Mouse (Mus musculus): ENCODE data around the gene Ascc1. TPM values are rescaled to one million over a fixed set of nuclear protein-coding genes. Genes with fewer than 3 reads are reported as not detected.

Gene Ascc1
- total RNA-seq (2021) = 10 to 100 TPM; 35.7 to 38.0 TPM
- long read RNA-seq, experiment 1, transcript Ascc1-201 (11 exons, 1,450 nt) = major isoform, 33 of 47 reads
- long read RNA-seq, experiment 1, partial matches to known transcripts = 5 of 47 reads
- long read RNA-seq, experiment 1, other reads (novel, unspliced or antisense) = 6 of 47 reads
- long read RNA-seq, experiment 2, transcript Ascc1-201 (11 exons, 1,450 nt) = major isoform, 54 of 70 reads
- long read RNA-seq, experiment 2, partial matches to known transcripts = 4 of 70 reads
- long read RNA-seq, experiment 2, other reads (novel, unspliced or antisense) = 8 of 70 reads

GRCm38 (mm10) chr10:60002673-60003212 lies at the start of gene Ascc1, which contains the start of gene Anapc16:
TSS of gene Ascc1 (plus strand) at chr10:60002805.
TSS of gene Anapc16 (minus strand) at chr10:60003135.
- DNase-seq (ENCODE audit: low spot score in 2 of 2) = peak; percentile 95 to 96

DNA sequence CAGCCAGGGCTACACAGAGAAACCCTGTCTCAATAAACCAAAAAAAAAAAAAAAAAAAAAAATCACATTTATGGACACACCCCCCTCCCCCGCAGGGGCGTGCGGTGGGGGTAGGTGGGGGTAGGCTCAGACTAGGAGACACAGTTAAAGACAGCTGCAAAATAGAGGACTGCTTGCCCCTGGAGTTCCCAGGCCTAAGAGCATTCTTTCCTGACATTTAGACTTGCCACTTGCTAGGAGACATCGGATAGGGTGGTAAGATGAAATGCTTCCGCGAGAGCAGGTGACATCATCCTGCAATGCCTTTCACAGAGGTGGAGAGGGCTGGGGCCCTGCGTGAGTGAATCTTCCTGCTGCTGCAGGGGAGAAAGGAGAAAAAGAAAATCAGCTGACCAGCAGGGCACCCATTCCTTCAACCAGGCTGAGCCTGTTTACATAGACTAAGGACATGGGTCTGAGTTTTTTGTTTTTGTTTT lies 49.0 kb upstream of the Ascc1 start:
- DNase-seq (ENCODE audit: low spot score in 2 of 2) = no peak

DNA sequence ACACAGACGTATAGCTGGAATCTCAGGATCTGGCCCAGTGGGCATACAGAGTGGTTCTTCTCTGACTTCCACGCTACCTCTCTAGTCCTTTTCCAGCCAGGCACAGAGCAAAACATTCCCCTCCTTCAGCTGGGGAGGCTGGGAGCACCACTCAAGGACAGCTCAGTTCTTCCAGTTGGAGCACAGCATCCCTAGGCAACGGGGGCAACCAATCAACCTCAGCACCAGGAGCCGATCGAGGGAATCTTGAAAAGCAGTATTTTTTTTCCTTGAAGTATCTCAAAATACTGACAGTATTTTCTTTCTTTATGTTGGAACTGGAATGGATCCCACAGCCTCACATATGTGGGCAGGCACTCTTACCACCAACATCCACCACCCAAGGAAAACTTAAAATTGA lies 45.9 kb upstream of the Ascc1 start:
- DNase-seq (ENCODE audit: low spot score in 2 of 2) = no peak

DNA sequence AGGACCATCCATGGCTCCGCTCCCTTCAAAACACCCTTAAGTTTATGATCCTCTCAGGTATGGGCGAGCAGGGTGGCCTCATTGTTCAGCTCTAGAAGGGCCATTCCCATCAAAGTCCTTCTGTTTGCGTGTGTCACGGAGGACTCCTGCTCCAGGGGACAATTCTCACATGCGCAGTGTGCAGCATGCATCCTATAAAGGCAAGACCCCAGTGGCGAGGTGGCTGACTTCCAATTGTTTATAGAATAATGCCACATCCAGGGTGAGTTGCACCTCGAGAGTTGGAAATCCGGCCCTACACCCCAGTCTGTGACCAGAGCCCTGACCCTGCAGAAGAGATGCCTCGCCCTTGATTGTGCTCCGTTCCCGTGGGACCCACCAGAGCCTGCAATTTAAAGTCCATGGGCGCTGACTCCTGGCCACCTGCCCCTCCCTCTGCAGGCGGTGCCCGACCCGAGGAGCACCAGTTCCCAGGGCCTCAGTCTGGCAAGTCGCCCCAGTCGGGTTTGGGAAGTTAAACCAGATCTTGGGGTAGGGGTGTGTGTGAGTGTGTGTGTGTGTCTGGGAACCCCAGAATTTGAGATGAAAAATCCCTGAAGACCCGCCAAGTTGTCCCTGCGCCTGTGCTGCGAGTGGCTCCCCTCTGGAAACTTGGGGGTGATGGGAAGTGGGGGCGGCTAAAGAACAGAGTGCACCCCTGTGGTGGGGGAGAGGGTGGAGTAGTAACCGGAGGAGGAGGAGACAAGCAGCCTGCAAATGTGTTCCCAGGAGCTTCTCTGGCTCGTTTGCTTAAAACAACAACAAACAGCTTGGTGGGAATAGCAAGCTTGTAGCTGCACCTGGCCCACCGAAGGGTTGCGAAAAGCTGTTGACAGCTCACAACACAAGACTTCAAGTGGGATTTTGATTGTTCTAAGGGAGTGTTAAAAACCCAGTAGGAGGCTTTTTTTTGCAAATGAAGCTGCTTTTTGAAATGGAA lies 45.1 kb upstream of the Ascc1 start:
- no peak for DNase-seq (ENCODE audit: low spot score in 2 of 2)

GRCm38 (mm10) chr10:59958458-59958857 lies 44.1 kb upstream of the Ascc1 start:
- DNase-seq (ENCODE audit: low spot score in 2 of 2) = no peak

DNA sequence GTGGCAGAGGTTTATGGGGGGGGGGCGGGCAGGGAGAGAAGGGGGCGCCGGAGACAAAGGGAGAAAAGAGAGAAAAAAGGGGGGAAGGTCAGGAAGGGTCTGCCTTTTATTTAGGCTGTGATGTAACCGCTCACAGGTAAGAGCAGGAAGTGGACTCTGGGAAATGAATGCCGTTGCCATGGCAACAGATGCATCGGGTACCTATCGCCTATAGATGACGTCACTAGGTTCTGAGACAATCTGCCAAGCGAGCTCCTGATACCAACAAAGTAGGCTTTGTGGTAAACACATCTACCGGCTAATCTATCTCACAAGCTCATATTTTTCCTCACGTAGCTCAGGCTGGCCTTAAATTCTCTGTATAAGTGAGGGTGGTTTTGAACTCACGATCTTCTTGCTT lies 43.1 kb upstream of the Ascc1 start:
- DNase-seq (ENCODE audit: low spot score in 2 of 2) = no peak

- no peak for DNase-seq (ENCODE audit: low spot score in 2 of 2)
Observed at GRCm38 (mm10) chr10:59963609-59964008, 39.0 kb upstream of the Ascc1 start.

GRCm38 (mm10) chr10:59964504-59965361 lies 37.9 kb upstream of the Ascc1 start:
- DNase-seq (ENCODE audit: low spot score in 2 of 2) = no peak

DNA sequence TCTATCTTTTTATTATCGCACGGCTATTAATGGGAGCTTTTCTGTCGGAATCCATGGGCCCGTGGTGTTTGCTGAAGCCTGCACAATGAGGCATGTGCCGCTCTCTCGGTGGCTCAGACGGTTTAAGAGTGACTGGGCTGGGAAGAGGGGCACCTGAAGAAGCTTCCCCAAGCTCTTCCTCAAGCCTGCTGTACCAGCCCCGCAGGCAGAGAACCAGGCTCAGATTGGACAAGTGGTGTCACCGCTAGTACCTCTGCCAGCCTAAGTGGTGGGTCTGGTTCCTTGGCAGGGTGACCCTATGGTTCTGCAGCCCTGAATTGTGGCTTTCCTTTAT lies 37.3 kb upstream of the Ascc1 start:
- no peak for DNase-seq (ENCODE audit: low spot score in 2 of 2)

DNA sequence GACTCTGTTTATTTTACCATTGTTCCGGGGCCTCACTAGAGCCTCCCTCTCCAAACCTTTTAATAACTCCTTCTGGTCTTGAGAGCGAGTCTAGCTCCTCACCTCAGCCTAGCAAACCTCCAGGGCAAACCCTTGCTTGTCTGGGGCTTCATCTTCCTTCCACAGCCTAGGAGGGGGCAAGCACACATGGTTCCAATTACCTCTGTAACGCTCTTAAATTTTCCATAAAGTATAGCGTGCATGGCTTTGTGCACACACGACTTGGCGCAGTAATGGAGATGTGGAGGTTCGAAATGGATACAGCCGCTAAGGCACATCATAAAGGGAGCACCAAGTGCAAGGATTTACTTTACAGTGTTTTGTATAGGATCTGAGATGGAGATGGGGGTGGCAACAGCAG lies 36.8 kb upstream of the Ascc1 start:
- no peak for DNase-seq (ENCODE audit: low spot score in 2 of 2)

- DNase-seq (ENCODE audit: low spot score in 2 of 2) = no peak
Observed at GRCm38 (mm10) chr10:59966743-59967142, 35.9 kb upstream of the Ascc1 start.

DNA sequence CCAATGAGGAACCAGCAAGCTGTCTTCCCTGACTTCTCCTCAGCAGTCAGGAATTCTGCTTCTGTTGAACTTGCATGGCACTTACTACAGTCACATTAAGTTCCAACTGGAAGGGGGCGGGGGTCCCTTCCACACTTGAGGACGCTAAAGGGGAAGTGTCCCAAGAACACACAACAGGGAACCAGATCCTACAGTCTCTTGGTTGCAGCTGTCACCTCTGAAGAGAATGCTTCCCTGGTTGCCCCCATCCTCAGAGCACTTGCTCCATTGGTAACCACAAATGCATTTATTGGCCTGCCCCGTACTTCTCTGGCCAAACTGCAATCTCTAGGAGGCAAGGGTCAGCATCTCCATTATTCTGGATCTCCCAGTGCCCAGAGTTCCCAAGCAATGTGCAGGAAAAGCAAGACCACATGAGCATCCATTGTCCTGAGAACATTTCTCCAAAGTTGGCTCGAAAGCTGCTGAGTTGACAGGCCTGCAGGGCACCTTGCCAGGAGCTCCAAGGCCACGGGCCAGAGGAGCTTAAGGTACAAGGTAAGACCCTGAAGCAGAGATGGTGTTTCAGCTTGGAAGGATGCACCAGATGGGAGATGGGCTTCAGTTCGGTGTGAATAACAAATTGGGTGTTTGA lies 35.2 kb upstream of the Ascc1 start:
- no peak for DNase-seq (ENCODE audit: low spot score in 2 of 2)

- peak; percentile 24 to 57 for DNase-seq (ENCODE audit: low spot score in 2 of 2)
Observed at GRCm38 (mm10) chr10:59969821-59970449, 32.7 kb upstream of the Ascc1 start.

- DNase-seq (ENCODE audit: low spot score in 2 of 2) = no peak
Observed at GRCm38 (mm10) chr10:59970450-59971062, 32.0 kb upstream of the Ascc1 start.

DNA sequence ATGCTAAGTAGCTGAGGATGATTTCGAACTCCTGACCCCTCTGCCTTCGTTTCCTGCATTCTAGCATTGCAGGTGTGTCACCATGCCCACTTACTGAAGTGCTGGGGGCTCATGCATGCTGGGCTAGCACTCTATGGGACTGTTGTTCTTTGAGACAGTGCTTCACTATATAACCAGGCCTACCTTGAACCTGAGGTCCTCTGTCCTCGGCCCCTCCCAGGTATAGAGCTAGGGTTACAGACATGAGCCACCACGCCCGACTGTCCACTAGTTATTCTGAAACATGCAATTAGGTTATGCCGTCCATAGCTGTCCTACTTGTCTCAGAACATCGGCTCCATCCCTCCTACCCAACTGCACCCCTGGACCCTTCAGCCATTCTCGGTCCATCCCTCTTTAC lies 30.8 kb upstream of the Ascc1 start:
- DNase-seq (ENCODE audit: low spot score in 2 of 2) = no peak

- DNase-seq (ENCODE audit: low spot score in 2 of 2) = no peak
Observed at GRCm38 (mm10) chr10:59972534-59972933, 30.1 kb upstream of the Ascc1 start.

DNA sequence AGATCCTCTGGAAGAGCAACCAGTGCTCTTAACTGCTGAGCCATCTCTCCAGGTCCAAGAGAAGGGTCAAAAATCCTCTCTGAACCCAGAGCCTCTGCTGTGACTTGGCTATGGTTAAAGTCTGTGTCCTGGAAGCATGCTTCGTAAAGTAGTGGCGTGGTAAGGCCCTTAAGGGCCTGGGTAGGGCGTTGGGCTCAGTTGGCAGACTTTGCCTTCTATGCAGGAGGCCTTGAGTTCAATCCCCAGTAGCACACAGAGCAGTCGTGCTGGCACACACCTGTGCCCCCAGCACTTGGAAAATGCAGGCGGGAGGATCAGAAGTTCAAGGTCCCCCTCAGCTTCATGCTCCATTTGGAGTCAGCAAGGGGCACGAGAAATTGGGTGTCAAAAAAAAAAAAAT lies 29.6 kb upstream of the Ascc1 start:
- no peak for DNase-seq (ENCODE audit: low spot score in 2 of 2)

DNA sequence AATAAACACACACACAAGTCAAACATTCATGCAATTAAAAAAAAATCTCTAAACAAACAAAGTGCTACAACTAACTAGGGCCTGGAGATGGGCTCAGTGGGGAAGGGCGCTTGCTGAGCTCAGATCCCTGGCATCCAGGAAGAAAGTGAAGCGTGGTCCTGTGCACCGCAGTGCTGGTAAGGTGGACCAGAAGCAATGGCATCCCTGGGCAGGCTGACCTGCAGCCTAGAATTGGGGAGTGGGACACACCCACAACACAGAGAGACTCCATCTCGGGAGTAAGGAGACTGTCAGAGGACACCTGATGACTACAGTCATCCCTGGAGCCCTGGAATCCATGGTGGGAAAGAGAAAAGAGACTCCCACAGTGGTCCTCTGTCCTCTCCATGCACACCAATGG lies 29.2 kb upstream of the Ascc1 start:
- DNase-seq (ENCODE audit: low spot score in 2 of 2) = no peak

DNA sequence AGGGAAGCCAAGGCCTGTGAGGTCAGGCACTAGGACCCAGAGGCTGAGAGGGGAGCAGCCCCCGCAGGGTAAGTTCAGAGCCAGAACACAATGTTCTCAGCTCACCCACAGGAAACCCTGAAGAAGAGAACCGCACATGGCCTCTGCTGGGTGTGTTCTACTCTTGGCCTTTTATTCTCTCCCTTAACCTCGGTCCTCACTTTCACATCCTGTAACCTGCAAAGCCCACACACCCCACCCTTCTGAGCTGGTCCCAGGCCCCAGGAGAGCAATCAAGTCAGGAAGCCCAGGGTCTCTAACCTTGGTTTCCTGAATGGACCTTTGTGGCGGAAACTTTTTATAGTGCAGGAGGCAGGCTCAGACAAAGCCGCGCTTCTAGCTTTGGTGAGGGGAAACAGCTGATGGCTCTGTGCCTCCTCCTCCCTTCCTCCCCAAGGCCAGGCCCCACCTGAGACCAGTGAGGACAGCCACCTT lies 28.4 kb upstream of the Ascc1 start:
- no peak for DNase-seq (ENCODE audit: low spot score in 2 of 2)

Data from adrenal gland, postnatal 4 days (tissue).